Mouse (Mus musculus): ENCODE data around the gene Plcd3.
A peak's percentile ranks its signal among the peaks of the same experiment; 100 is the strongest.

The Plcd3 gene

GRCm38 (mm10) chr11:103098531-103099190, 2.8 kb downstream of the Plcd3 start:
- no peak for DNase-seq (ENCODE audit: low spot score)

- DNase-seq (ENCODE audit: low spot score), result no peak
Measured at GRCm38 (mm10) chr11:103096979-103097894, 4.2 kb downstream of the Plcd3 start.

- DNase-seq (ENCODE audit: low spot score), result no peak
Measured at GRCm38 (mm10) chr11:103095801-103096200, 5.7 kb downstream of the Plcd3 start.

GRCm38 (mm10) chr11:103095107-103095670, 6.3 kb downstream of the Plcd3 start:
- no peak for DNase-seq (ENCODE audit: low spot score)

GRCm38 (mm10) chr11:103093862-103094833, 7.3 kb downstream of the Plcd3 start:
- no peak for DNase-seq (ENCODE audit: low spot score)

GRCm38 (mm10) chr11:103093306-103093705, 8.2 kb downstream of the Plcd3 start:
- no peak for DNase-seq (ENCODE audit: low spot score)

GRCm38 (mm10) chr11:103081631-103082030, 19.8 kb downstream of the Plcd3 start:
- DNase-seq (ENCODE audit: low spot score), result no peak

- DNase-seq (ENCODE audit: low spot score), result no peak
Measured at GRCm38 (mm10) chr11:103080323-103081091, 21.0 kb downstream of the Plcd3 start.

GRCm38 (mm10) chr11:103078131-103078530, 23.3 kb downstream of the Plcd3 start:
- DNase-seq (ENCODE audit: low spot score), result no peak

GRCm38 (mm10) chr11:103076581-103076980, 24.9 kb downstream of the Plcd3 start:
- DNase-seq (ENCODE audit: low spot score), result no peak

- DNase-seq (ENCODE audit: low spot score), result no peak
Measured at GRCm38 (mm10) chr11:103076010-103076409, 25.4 kb downstream of the Plcd3 start.

- peak; percentile 52 for DNase-seq (ENCODE audit: low spot score)
Measured at GRCm38 (mm10) chr11:103074796-103075323, 26.6 kb downstream of the Plcd3 start.

- DNase-seq (ENCODE audit: low spot score), result no peak
Measured at GRCm38 (mm10) chr11:103074121-103074650, 27.3 kb downstream of the Plcd3 start.

- no peak for DNase-seq (ENCODE audit: low spot score)
Measured at GRCm38 (mm10) chr11:103073671-103074070, 27.8 kb downstream of the Plcd3 start.

GRCm38 (mm10) chr11:103070322-103070880, 31.1 kb downstream of the Plcd3 start:
- no peak for DNase-seq (ENCODE audit: low spot score)

GRCm38 (mm10) chr11:103069731-103070130, 31.7 kb downstream of the Plcd3 start:
- DNase-seq (ENCODE audit: low spot score), result no peak

- DNase-seq (ENCODE audit: low spot score), result no peak
Measured at GRCm38 (mm10) chr11:103068884-103069283, 32.6 kb downstream of the Plcd3 start.

- DNase-seq (ENCODE audit: low spot score), result no peak
Measured at GRCm38 (mm10) chr11:103068272-103068671, 33.2 kb downstream of the Plcd3 start.

- peak; percentile 79 for DNase-seq (ENCODE audit: low spot score)
Measured at GRCm38 (mm10) chr11:103067457-103068001, 33.9 kb downstream of the Plcd3 start.

GRCm38 (mm10) chr11:103067051-103067361, 34.5 kb downstream of the Plcd3 start:
- no peak for DNase-seq (ENCODE audit: low spot score)
